Mouse (Mus musculus) duodenum, adult 2 months (tissue): ENCODE data around the gene Gm28919. TPM values are rescaled to one million over a fixed set of nuclear protein-coding genes. Genes with fewer than 3 reads are reported as not detected.

Experiments used
- polyA plus RNA-seq: library from polyadenylated mRNA; depleted of rRNA; stranded (reverse); fragments of >200 nt; gene quantifications from 2 replicates; pipeline ENCODE4 v1.2.3, GENCODE M21; 2012; ENCODE audit warnings: low replicate concordance; rRNA removed

Gene Gm28919
- polyA plus RNA-seq: not detected in 2 replicates

DNA sequence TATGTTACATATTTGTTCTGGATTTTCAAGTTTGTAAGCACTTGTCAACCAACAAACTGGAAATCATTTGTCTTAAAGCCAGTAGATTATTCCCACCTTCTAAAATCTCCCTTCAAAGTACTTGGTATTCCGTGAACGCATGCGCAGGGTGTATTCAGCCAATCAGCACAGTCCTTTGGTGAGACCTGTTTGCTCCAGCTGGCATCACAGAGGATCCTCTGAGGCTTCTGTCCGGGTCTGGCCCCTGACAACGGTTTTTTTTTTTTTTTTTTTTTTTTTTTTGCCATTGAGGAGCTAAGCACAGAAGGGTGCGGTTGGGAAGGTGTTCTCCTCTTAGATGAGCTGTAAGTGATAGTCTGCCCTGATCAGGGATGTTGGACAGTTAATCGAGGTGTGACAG lies at the start of gene Gm28919:
Gm28919 (plus strand) TSS at position 301 of the 400 bp plus-strand sequence.

Other genes starting within 250 kb of the Gm28919 start
- gene Gm21719, start 99.3 kb downstream of the Gm28919 start, polyA plus RNA-seq: not detected in 2 replicates